Mouse (Mus musculus): ENCODE data around the gene Tcaim.

DNA sequence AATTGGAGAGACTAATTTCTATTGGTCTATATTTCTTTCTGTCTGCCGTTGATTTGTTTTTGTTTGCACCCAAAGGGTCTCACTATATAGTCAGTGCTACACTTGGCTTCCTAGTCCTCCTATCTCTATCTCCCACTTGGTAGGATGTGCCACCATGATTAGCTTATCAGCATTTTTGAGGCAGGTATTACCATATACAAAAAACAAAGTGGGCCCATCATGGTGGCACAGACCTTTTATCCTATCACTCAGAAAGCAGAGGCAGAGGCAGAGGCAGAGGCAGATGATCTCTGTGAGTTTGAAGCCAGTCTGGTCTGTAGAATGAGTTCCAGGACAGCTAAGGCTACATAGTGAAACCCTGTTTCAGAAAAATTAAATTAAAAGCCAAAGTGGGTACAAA, 18.8 kb upstream of the Tcaim start:
- TF ChIP-seq CTCF (IDR thresholded peaks at IDR 0.05; ENCODE audit: low read depth, low read length) (no peak), POLR2A (IDR thresholded peaks at IDR 0.05; ENCODE audit: insufficient read depth, low read length) (no peak)

All from ES-Bruce4 (cell line).